Mouse (Mus musculus) myocyte (in vitro differentiated cells): ENCODE measurements around the gene Hsd17b2.

Experiments
- CEBPB ChIP-seq: IDR thresholded peaks from 2 replicates; pipeline ENCODE4 v1.6.1; 2011; ENCODE audit warnings: mild to moderate bottlenecking, moderate library complexity; ENCODE audit not compliant: poor library complexity, insufficient read depth, severe bottlenecking
- E2F4 ChIP-seq: IDR thresholded peaks from one replicate; pipeline ENCODE4 v1.6.1; 2011; ENCODE audit warnings: mild to moderate bottlenecking, control low read depth, moderate library complexity; ENCODE audit not compliant: insufficient read depth
- MAX ChIP-seq: IDR thresholded peaks from one replicate; pipeline ENCODE4 v1.6.1; 2011; ENCODE audit warnings: low read depth, mild to moderate bottlenecking, control low read depth
- MYOD1 ChIP-seq, 3 experiments: IDR thresholded peaks; one replicate each; pipeline ENCODE4 v1.6.1; 2011; ENCODE audit warnings: control low read depth in 2 of 3, low read depth in 2 of 3, mild to moderate bottlenecking in 2 of 3, moderate library complexity in 1 of 3; ENCODE audit not compliant: insufficient read length in 2 of 3, control insufficient read depth in 1 of 3
- MYOG ChIP-seq, 3 experiments: IDR thresholded peaks; one replicate each; pipeline ENCODE4 v1.6.1; 2011; ENCODE audit warnings: control low read depth in 2 of 3, low read depth in 2 of 3, mild to moderate bottlenecking in 2 of 3; ENCODE audit not compliant: insufficient read length in 2 of 3, control insufficient read depth in 1 of 3, insufficient read depth in 1 of 3
- POLR2A ChIP-seq: IDR thresholded peaks from one replicate; pipeline ENCODE4 v1.6.1; 2011; ENCODE audit warnings: low read depth, mild to moderate bottlenecking, control low read depth, moderate library complexity; ENCODE audit not compliant: insufficient read length
- POLR2AphosphoS2 ChIP-seq: IDR thresholded peaks from one replicate; pipeline ENCODE4 v1.6.1; 2011; ENCODE audit warnings: low read depth, control low read depth; ENCODE audit not compliant: insufficient read length
- REST ChIP-seq: IDR thresholded peaks from one replicate; pipeline ENCODE4 v1.6.1; 2011; ENCODE audit warnings: mild to moderate bottlenecking, control low read depth, moderate library complexity; ENCODE audit not compliant: insufficient read depth, insufficient read length
- SRF ChIP-seq: IDR thresholded peaks from one replicate; pipeline ENCODE4 v1.6.1; 2011; ENCODE audit warnings: low read depth; ENCODE audit not compliant: control insufficient read depth, insufficient read length
- TCF12 ChIP-seq: IDR thresholded peaks from one replicate; pipeline ENCODE4 v1.6.1; 2011; ENCODE audit warnings: mild to moderate bottlenecking, control low read depth; ENCODE audit not compliant: poor library complexity, insufficient read depth, severe bottlenecking
- USF1 ChIP-seq: IDR thresholded peaks from one replicate; pipeline ENCODE4 v1.6.1; 2011; ENCODE audit warnings: low read depth, mild to moderate bottlenecking, control low read depth, moderate library complexity

GRCm38 (mm10) chr8:117742431-117743012 is 40.8 kb downstream of the Hsd17b2 start:
- TF ChIP-seq POLR2A (no peak), E2F4 (no peak), USF1 (no peak), MAX (no peak), TCF12 (no peak), MYOG (IDR thresholded peaks at IDR 0.05; ENCODE audit: control insufficient read depth in 1 of 3, insufficient read depth in 1 of 3, insufficient read length in 2 of 3, low read depth in 2 of 3) (no peak), CEBPB (no peak), MYOD1 (IDR thresholded peaks at IDR 0.05; ENCODE audit: control insufficient read depth in 1 of 3, insufficient read length in 2 of 3, low read depth in 2 of 3) (no peak), POLR2AphosphoS2 (no peak), REST (no peak), SRF (no peak)
